Mouse (Mus musculus) right cerebral cortex, postnatal 36 days (tissue): ENCODE measurements around the gene Kpna4.

Source experiments
- DNase-seq, 2 experiments: peaks; one replicate each; pipeline ENCODE4 v3.0.0; 2022; ENCODE audit warnings: low spot score in 2 of 2, mixed read lengths in 1 of 2

Gene Kpna4

GRCm38 (mm10) chr3:69126509-69127345 is at the start of gene Kpna4:
Gene Kpna4, minus strand, starts transcription at chr3:69127113.
- DNase-seq: peak; percentile 88 to 92

GRCm38 (mm10) chr3:69175229-69175628 is 48.3 kb upstream of the Kpna4 start:
- DNase-seq: no peak

DNA sequence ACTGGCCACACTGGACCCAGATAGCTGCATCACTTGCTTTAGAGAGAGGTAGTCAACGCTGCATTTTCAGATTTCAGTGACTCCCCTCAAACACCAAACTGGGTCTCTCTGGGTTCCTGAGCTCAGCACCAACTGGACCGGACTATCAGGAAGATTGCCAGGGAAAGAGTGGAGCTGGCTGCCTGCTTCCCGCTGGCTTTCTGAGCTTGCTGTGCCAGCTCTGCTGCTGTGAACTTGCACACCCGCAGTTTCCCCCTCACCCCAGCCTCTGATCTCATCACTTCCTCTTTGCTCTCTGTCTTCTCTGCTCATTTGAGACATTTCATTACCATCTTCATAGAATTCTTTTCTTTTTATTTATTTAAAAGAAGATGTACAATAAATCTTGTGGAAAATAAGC is 44.2 kb upstream of the Kpna4 start:
- no peak for DNase-seq

GRCm38 (mm10) chr3:69169796-69170195 is 42.9 kb upstream of the Kpna4 start:
- no peak for DNase-seq

DNA sequence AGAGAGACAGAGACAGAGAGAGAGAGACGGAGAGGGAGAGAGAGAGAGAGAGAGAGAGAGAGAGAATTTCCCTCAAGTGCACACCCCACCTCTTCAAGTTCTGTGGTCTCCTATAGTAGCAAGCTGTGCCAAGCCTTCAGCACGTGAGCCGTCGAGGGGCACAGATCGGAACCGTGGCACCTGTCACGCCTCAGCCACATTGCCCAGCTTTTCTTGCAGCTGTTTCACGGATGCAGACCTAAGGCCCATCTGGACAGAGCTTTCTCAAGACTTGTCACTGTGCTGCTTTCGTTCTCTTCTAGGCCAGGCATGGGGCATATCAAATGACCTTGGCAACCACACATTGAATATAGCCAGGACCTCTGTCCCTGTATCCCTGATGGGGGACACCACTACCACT is 41.8 kb upstream of the Kpna4 start:
- no peak for DNase-seq

DNA sequence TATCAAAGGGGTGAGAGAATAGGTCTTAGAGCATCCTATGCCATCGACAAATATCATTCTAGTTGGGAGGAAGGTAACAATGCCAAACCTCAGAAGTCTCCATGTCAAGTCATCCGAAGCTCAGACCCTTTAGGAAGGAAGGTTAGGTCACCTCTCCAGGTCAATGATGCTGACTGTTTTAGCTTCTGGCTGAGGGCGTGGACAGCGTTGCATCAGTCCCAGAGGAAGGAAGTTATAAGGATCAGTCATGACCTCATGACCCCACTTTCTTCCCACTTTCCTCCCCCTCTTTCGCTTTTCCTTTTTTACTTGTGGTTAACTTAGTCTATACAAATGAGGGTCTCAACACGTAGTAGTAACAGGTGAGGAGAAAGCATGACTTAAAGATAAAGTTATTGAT is 36.1 kb upstream of the Kpna4 start:
- DNase-seq: no peak

DNA sequence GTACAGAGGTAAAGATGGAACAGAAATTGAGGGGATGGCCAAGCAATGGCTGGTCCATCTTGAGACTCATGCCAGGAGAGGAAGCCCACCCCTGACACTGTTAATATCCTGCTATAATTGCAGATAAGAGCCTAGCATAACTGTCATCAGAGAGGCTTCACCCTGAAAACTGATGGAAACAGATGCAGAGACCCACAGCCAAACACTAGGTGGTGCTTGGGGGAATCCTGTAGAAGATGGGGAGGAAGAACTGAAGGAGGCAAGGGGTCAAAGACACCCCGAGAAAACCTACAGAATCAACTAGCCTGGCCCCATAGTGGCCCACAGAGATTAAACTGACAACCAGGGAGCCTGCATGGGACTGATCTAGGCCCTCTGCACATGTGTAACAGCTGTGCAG is 33.5 kb upstream of the Kpna4 start:
- no peak for DNase-seq

DNA sequence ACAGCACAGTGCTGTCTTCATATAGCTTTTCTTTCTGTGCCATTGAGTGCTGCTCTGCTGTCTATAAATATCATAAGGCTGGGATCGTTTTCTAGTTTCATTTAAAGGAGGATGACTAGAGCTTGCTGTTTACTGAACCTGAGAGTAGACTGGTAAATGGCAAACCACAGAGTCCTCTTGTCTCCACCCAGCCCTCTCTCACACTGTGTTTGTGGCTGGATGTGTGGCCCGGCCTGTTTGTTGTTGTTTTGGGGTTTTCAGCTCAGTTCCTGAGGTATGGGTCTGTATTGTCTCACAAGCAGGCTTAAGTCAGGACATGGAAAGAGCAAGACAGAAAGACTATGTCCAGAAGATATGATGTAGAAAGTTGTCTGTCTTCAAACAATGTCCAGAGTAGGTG is 32.6 kb upstream of the Kpna4 start:
- DNase-seq: no peak

- DNase-seq: no peak
Observed at GRCm38 (mm10) chr3:69157886-69158285, 31.0 kb upstream of the Kpna4 start.

DNA sequence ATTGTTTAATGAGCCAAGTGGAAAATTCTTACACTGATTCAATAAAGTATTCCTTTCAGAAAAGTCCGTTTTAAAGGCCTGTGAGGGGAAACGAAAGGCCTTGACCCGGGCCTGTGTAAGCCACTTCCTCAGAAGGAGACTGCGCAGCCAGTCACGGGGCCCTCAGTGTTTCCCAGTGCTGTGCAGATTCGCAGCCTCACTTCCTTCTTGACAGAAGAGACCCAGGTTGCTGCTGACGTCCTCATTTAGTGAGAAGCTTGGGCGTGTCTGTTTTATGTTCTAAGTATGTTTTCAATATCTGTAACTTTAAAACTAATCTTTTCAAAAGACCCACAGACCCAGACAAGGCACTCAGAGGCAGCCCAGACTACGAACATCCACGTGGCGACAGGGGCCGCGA is 29.6 kb upstream of the Kpna4 start:
- no peak for DNase-seq

DNA sequence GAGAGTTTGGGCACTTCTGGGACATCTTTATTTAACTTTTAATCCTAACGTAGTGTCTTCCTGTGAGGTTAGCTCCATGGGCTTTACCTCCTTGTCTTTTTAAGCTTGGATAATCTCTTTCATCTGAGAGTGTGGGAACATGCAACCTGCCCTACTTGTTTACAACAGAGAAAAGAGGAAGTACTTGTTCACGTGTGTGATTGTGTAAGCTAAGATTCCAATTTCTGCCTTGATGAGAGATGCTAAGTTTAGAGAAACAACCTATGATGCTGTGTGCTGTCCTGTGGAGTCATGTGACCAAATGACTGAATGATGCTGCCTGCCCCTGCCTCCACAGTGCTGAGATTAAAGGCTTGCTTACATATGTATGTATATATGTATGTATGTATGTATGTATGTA is 27.8 kb upstream of the Kpna4 start:
- DNase-seq: no peak

GRCm38 (mm10) chr3:69150921-69151320 is 24.0 kb upstream of the Kpna4 start:
- no peak for DNase-seq

- no peak for DNase-seq
Observed at GRCm38 (mm10) chr3:69142372-69142994, 15.6 kb upstream of the Kpna4 start.

- no peak for DNase-seq
Observed at GRCm38 (mm10) chr3:69140851-69141250, 13.9 kb upstream of the Kpna4 start.

GRCm38 (mm10) chr3:69136059-69136458 is 9.1 kb upstream of the Kpna4 start:
- no peak for DNase-seq

GRCm38 (mm10) chr3:69130973-69131372 is 4.1 kb upstream of the Kpna4 start:
- DNase-seq: no peak

DNA sequence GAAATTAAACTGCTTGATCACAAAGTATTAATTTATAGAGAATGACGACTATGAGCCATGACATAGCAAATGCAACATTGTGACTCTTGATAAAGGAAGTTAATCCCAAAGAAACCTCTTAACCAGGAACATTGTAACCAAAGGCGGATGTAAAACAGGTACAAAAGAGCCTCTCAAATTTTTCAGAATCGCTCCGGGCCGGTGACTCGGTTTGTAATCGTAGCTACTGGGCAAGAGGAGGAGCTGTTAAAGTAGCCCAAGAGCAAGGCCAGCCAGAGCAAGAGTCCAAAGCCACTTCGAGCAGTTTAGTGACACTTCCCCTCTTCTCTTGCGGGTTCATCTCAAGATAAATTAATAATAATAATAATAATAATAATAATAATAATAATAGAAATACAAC is 780 bp upstream of the Kpna4 start:
- no peak for DNase-seq

DNA sequence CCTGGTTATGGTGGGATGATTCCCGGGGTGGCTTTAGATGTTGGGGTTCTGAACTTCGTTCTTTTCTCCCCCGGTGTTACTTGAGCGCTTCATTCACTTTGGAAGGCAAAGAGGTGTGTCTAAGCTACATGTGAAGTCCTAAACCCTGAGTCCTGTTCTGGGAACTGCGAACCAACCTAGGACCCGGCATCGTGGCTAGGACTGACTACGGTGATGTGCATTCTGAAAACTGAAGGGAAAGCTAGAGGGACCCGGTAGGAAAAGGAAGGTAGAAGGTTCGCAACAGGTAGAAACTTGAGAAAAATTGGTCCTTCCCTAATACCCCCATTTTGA is 399 bp upstream of the Kpna4 start:
- DNase-seq: no peak

GRCm38 (mm10) chr3:69125891-69126508 is 913 bp downstream of the Kpna4 start:
- peak in 1 of 2 experiments; percentile 25 for DNase-seq

- no peak for DNase-seq
Observed at GRCm38 (mm10) chr3:69125461-69125860, 1.5 kb downstream of the Kpna4 start.

DNA sequence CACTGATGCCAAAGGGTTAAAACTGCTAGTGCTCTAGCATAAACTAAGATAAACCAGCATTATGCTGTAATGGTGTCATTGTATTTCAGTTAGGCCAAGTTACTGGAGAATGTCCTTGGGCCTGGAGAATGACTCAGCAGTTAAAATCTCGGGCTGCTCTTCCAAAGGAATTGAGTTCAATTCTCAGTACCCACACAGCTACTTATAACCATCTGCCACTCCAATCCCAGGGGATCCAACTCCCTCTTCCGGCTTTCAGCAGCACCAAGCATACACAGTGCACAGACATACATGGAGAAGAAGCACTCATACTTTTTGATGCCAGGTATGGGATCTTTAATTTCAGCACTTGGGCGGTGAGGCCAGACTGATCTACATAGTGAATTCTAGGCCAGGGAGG is 8.1 kb downstream of the Kpna4 start:
- DNase-seq: no peak

GRCm38 (mm10) chr3:69114760-69115159 is 12.2 kb downstream of the Kpna4 start:
- no peak for DNase-seq

DNA sequence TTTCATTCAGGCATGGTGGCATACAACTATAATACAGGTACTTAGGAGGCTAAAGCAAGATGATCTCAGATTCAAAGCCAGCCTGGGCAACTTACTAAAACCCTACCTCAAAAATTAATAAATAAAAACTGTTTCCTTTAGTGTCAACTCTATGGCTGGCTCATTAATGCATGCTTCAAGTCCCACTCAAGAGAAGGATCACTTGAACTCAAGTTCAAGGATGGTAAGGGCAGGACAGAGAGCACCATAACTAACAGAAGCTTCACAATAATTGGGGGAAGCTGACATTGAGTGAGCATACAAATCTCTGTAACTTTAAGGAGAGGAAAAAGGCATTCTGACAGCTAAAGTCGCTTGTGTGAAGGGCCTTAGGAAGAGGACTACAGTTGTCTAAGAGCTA is 13.0 kb downstream of the Kpna4 start:
- no peak for DNase-seq
